Mouse (Mus musculus) gastrocnemius, adult 2 months (tissue): ENCODE results near the gene Tex101. TPM values are rescaled to one million over a fixed set of nuclear protein-coding genes. Genes with fewer than 3 reads are reported as not detected.
A peak's percentile ranks its signal among the peaks of the same experiment; 100 is the strongest.
"Not testable (repeated sequence)": the region's sequence is repeated elsewhere in the genome, so short reads cannot be mapped to it uniquely, and the experiment has no call there.

Source experiments
- DNase-seq: peaks from one replicate; pipeline ENCODE4 v3.0.0; 2022
- H3K27ac ChIP-seq: fragments of 200-600 bp; 2 replicates; pipeline ENCODE4 v1.8.1; 2022; ENCODE audit warnings: mild to moderate bottlenecking
- H3K4me3 ChIP-seq: fragments of 200-600 bp; 2 replicates; pipeline ENCODE4 v1.8.1; 2022; ENCODE audit warnings: mild to moderate bottlenecking, moderate library complexity
- CTCF ChIP-seq: fragments of 200-600 bp; IDR thresholded peaks from 2 replicates; pipeline ENCODE4 v1.8.1; 2022; ENCODE audit warnings: antibody characterized with exemption, mild to moderate bottlenecking, moderate library complexity
- intact Hi-C: fragments of 180-260 bp; cut with DNase I; formaldehyde crosslinking; loops from one replicate; pipeline ENCODE4 v1.15.1; 2025
- total RNA-seq, 2 experiments: library from RNA; stranded (reverse); gene quantifications; 2 replicates each; pipeline ENCODE4 v1.2.3; 2021

Tex101 gene
- total RNA-seq, 2 experiments from 2014 or later, result not detected

GRCm38 (mm10) chr7:24628685-24629610 lies 47.5 kb downstream of the Tex101 start:
- DNase-seq, result peak; percentile 93
- intact Hi-C loops, result loop anchor here (2.0 kb wide), 1 partner anchor 18 kb away; the partner anchor contains the start of gene Phldb3
- Histone ChIP-seq H3K4me3 (peak overlapping the region; percentile 67), H3K27ac (peak overlapping the region; percentile 72)
- TF ChIP-seq CTCF, result peak; percentile 5; the same call in 1 of the 2 replicates

GRCm38 (mm10) chr7:24622967-24623366 lies 53.5 kb downstream of the Tex101 start:
- TF ChIP-seq CTCF, result peak; percentile 13; the same call in 1 of the 2 replicates
- intact Hi-C loops, result no loop called here
- no peak for DNase-seq
- Histone ChIP-seq H3K27ac (no peak overlapping the region), H3K4me3 (no peak overlapping the region)

DNA sequence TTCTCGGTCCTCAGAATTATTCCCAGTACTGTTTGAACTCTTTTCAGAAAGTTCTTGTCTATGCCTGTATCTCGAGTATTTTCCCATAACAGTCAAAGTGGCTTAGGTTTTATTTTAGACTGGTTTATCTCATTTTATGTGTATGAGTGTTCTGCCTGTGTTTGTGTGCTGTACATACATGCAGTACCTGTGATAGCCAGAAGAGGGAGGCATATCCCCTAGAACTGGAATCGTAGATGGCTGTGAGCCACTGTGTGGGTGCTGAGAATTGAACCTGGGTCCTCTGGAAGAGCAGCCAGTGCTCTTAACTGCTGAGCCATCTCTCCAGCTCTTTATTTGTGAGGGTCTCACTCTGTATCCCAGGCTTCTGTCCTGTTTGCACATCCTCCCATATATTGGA lies 55.3 kb downstream of the Tex101 start:
- Histone ChIP-seq H3K27ac (no peak overlapping the region), H3K4me3 (no peak overlapping the region)
- no peak for DNase-seq
- TF ChIP-seq CTCF, result peak; percentile 36
- intact Hi-C loops, result no loop called here

DNA sequence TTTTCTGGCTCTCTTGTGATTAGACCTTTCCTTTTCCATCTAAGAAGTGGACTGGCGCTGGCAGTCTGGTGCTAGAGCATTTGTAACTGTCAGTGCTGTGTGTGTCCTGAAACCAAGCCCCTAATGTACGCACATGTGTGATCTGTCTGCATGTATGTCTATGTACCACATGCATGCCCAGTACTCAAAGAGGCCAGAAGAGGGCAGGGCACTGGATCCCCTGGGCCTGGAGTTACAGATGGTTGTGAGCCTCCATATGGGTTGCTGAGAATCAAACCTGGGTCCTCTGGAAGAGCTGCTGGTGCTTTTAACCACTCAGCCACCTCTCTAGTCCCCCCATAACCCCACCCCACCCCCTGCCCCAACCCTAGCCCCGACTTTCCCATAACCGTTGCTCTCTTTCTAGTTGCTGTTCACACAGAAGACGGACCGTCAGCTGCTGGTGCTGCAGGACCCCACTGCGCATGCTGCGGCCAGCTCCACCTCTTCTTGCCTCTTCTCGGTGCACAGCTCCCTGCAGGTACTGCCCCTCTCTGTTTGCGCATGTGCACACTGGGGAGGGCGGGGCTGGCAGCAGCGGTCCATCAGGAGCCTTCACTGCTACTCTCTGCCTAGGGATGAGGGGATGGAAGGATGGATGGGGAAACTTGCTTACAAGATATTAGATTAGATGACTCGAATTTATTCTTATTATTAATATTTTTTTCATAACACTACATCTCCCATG lies 56.6 kb downstream of the Tex101 start:
- no peak for DNase-seq
- Histone ChIP-seq H3K27ac (no peak overlapping the region), H3K4me3 (no peak overlapping the region)
- no peak for TF ChIP-seq CTCF
- intact Hi-C loops, result no loop called here

- H3K27ac ChIP-seq, intact Hi-C loops, DNase-seq, H3K4me3 ChIP-seq: not testable (repeated sequence)
Observed at GRCm38 (mm10) chr7:24618374-24618773, 58.1 kb downstream of the Tex101 start.

Other genes starting within 250 kb of the Tex101 start
- not detected for gene Irgc1, start 224.4 kb downstream of the Tex101 start, total RNA-seq
- gene Plaur, start 214.2 kb downstream of the Tex101 start, total RNA-seq, result 1 to 10 TPM in 1 of 2 experiments, under 1 TPM in 1; 0.89 to 1.3 TPM
- gene Cadm4, start 194.7 kb downstream of the Tex101 start, total RNA-seq, result 1 to 10 TPM; 2.4 to 2.8 TPM
- gene Zfp428, start 169.7 kb downstream of the Tex101 start, total RNA-seq, result 1 to 10 TPM; 3.5 to 6.5 TPM
- gene AC161166.1, start 164.2 kb downstream of the Tex101 start, total RNA-seq, result not detected
- 10 to 100 TPM; 11.5 to 16.1 TPM for gene Irgq, start 146.0 kb downstream of the Tex101 start, total RNA-seq
- not detected for gene Pinlyp, start 130.6 kb downstream of the Tex101 start, total RNA-seq
- 10 to 100 TPM; 18.3 to 18.5 TPM for gene Xrcc1, start 130.4 kb downstream of the Tex101 start, total RNA-seq
- gene Ethe1, start 89.1 kb downstream of the Tex101 start, total RNA-seq, result 10 to 100 TPM; 22.0 to 27.4 TPM
- under 1 TPM in 1 of 2 experiments, not detected in 1; 0.17 TPM for gene Zfp575, start 89.0 kb downstream of the Tex101 start, total RNA-seq
- under 1 TPM; 0.54 to 0.59 TPM for gene Phldb3, start 65.9 kb downstream of the Tex101 start, total RNA-seq
- not detected for gene Lypd3, start 40.1 kb downstream of the Tex101 start, total RNA-seq
- not detected for gene BC049730, start 32.6 kb upstream of the Tex101 start, total RNA-seq
- gene Gm4763, start 50.2 kb upstream of the Tex101 start, total RNA-seq, result not detected
- not detected for gene Cd177, start 83.6 kb upstream of the Tex101 start, total RNA-seq
- gene Ceacam10, start 100.5 kb upstream of the Tex101 start, total RNA-seq, result not detected
- not detected for gene Gm9844, start 185.5 kb upstream of the Tex101 start, total RNA-seq
- not detected for gene Lypd4, start 193.3 kb upstream of the Tex101 start, total RNA-seq
- not detected for gene Dmrtc2, start 193.4 kb upstream of the Tex101 start, total RNA-seq
- 100 to 1,000 TPM; 326 to 419 TPM for gene Rps19, start 207.7 kb upstream of the Tex101 start, total RNA-seq
- not detected for gene Cd79a, start 220.7 kb upstream of the Tex101 start, total RNA-seq
- 10 to 100 TPM; 28.4 to 29.3 TPM for gene Arhgef1, start 226.2 kb upstream of the Tex101 start, total RNA-seq